Mouse (Mus musculus) embryonic facial prominence, embryonic 12.5 days (tissue): ENCODE data around the gene Prdm2. TPM values are rescaled to one million over a fixed set of nuclear protein-coding genes. Genes with fewer than 3 reads are reported as not detected.

Experiments
- ATAC-seq: fragments of 200-750 bp; cut with Nextera tagmentation; 2 replicates; pipeline ENCODE4 v1.8.0; 2017; ENCODE audit not compliant: insufficient number of reproducible peaks, insufficient read depth, low FRiP score, low TSS enrichment
- H3K27ac ChIP-seq: fragments of 300-500 bp; sonication (generic); 2 replicates; pipeline ENCODE4 v1.5.1; 2016; ENCODE audit warnings: mild to moderate bottlenecking
- H3K27me3 ChIP-seq: fragments of 300-500 bp; sonication (generic); 2 replicates; pipeline ENCODE4 v1.6.1; 2016; ENCODE audit warnings: mild to moderate bottlenecking, moderate library complexity
- H3K36me3 ChIP-seq: fragments of 300-500 bp; sonication (generic); 2 replicates; pipeline ENCODE4 v1.6.1; 2016; ENCODE audit warnings: mild to moderate bottlenecking
- H3K4me1 ChIP-seq: fragments of 300-500 bp; sonication (generic); 2 replicates; pipeline ENCODE4 v1.6.1; 2016
- H3K4me2 ChIP-seq: fragments of 300-500 bp; sonication (generic); replicated peaks from 2 replicates; pipeline ENCODE4 v1.6.1; 2016; ENCODE audit warnings: mild to moderate bottlenecking, moderate library complexity
- H3K4me3 ChIP-seq: fragments of 300-500 bp; sonication (generic); 2 replicates; pipeline ENCODE4 v1.5.1; 2016; ENCODE audit warnings: mild to moderate bottlenecking
- H3K9ac ChIP-seq: fragments of 300-500 bp; sonication (generic); 2 replicates; pipeline ENCODE4 v1.6.1; 2016; ENCODE audit warnings: mild to moderate bottlenecking, moderate library complexity
- H3K9me3 ChIP-seq: fragments of 300-500 bp; sonication (generic); 2 replicates; pipeline ENCODE4 v1.6.1; 2016; ENCODE audit warnings: mild to moderate bottlenecking, moderate library complexity
- WGBS: fragments of 180-500 bp; shearing (Covaris S2); methylation state at CpG from one replicate; pipeline ENCODE4 v1.1.7; 2016; 5-methylcytosine and 5-hydroxymethylcytosine counted together
- polyA plus RNA-seq: library from polyadenylated mRNA; unstranded; fragments of >200 nt; fragmentation: Nextera tagmentation; extraction: Ambion mirVana; gene quantifications from 2 replicates; pipeline ENCODE4 v1.2.1, GENCODE M21; 2016

Gene Prdm2
- polyA plus RNA-seq, 1 experiment from 2014 or later, result 16.6 TPM

DNA sequence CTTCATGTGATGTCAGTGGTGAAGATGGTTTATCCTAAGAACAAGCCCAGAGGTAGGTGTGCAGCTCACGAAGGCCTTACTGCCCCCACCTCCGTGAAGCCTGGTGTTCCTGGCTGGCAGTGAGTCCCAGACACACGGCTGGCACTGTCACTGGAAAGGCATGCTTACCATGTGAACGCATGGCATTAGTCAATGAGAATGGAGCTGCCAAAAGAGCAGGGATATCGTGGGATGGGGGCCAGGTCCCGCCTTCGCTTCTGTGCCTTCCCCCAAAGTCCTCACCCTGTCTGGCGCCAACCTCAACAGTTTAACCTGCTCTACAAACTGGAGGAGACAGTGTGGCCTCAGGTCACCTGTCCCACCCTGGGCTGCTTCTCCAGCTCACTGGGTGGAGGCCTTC, 92.8 kb downstream of the Prdm2 start:
- H3K4me2 ChIP-seq, result no peak overlapping the region
- no peaks in the 10 kb centered on the region for H3K9me3 ChIP-seq
- H3K27me3 ChIP-seq, result no peaks in the 10 kb centered on the region
- ATAC-seq, result no peak
- 0 out of 2 replicates have a peak, but pooled peaks cover 4% of the 10 kb centered on the region for H3K4me1 ChIP-seq
- WGBS, result 88% methylated on average over 8 of the region's 8 CpGs
- H3K27ac ChIP-seq, result no peak overlapping the region
- H3K4me3 ChIP-seq, result no peak overlapping the region
- no peak overlapping the region for H3K9ac ChIP-seq
- H3K36me3 ChIP-seq, result no peaks in the 10 kb centered on the region

DNA sequence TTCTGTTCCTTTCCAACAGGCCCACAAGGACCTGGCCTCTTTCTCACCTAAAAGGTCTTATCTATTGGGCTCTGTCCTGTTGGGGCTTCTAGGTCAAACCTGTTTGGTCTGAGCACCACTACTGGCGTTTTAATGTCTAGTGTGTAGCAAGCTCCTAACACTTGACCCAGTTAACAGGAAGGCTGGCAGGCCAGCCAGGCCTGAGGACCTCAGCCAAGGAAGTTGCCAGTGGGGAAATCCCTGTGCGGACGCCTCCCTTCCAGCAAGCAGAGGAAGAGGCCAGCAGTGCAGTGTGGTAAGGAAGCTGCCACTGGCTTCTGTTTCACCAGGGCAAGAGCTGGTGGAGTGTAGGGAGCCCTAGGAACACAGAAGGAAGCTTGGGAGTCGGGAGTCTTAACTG, 94.0 kb downstream of the Prdm2 start:
- H3K36me3 ChIP-seq, result no peaks in the 10 kb centered on the region
- WGBS, result 74% methylated on average over 4 of the region's 4 CpGs
- H3K9me3 ChIP-seq, result no peaks in the 10 kb centered on the region
- no peak overlapping the region for H3K4me2 ChIP-seq
- no peak overlapping the region for H3K27ac ChIP-seq
- H3K9ac ChIP-seq, result no peak overlapping the region
- no peak for ATAC-seq
- no peak overlapping the region for H3K4me3 ChIP-seq
- no peaks in the 10 kb centered on the region for H3K27me3 ChIP-seq
- no peaks in the 10 kb centered on the region for H3K4me1 ChIP-seq

DNA sequence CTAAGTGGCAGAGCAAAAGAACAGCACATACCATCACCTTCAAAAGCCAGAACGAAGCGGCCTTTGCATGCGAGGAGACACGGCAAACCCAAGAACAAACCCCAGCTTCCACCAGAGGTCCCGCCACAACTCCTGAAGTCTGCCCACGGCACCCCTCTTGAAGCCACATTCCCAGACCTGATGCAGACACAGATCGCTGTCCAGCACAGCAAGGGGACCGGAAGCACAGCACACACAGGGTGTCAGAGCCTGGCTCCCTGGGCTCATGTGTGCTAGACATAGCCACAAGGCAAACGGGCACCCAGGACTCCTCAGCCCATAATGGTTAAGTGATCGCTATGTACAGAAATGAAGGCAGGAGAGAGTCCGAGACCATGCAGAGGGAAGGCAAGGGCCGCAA, 96.9 kb downstream of the Prdm2 start:
- H3K27ac ChIP-seq, result no peak overlapping the region
- no peaks in the 10 kb centered on the region for H3K27me3 ChIP-seq
- H3K36me3 ChIP-seq, result peaks cover 9% of the 10 kb centered on the region
- no peaks in the 10 kb centered on the region for H3K9me3 ChIP-seq
- H3K4me3 ChIP-seq, result no peak overlapping the region
- H3K9ac ChIP-seq, result no peak overlapping the region
- WGBS, result 80% methylated on average over 12 of the region's 12 CpGs
- H3K4me1 ChIP-seq, result no peaks in the 10 kb centered on the region
- no peak overlapping the region for H3K4me2 ChIP-seq
- ATAC-seq, result no peak

DNA sequence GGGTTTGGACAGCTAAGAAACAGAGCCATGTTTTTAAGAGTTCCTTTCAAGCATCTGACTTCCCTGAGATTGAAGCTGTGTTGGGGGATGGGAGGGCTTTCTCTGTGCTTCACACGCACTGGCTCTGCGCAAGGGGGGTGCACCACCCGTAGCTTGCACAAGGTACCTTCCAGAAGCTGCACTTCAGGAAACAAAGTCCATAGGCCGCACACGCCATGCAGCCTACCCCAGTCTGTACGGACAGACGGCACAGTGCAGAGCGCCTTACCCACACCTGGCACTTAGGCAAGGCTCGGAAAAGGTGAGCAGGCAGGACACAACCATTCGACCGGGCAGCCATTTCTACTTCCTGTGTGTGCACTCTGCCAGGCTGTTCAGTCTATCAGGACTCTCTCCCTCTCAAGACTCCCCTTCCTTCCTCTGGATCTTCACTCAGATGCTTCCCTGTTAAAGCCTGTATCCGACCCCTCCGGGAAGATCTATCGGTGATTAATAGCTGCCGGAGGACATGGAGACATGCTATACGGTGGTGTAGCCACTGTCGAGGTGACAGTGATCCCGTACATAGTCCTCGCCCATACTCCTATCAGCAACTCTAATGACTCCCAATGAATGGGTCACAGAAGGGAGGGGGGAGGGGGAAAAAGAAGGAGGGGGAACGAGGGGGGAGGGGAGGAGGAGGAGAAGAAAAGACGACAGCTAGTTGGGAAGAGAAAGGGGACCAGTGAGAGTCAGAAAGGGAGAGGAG, 98.4 kb downstream of the Prdm2 start:
- 83% methylated on average over 21 of the region's 21 CpGs for WGBS
- ATAC-seq, result peak; percentile 67

DNA sequence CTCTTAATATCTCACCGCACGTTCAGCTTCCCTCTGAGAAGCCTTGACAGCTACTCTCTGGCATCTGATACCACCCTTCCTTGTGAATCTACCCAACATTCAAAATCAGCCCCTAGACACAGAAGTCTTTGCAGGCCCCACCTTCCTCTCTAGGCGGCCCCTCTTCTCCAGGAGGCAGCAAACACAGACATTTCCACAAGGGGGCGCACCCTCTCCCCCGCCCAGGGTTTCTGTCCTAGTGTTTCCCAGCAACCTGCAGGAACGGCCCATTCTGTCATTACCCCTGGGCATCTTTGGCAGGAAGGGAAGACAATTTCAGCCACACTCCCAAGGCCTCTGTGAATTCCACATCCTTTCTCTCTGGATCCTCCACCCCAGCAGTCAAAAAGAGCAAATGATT, 99.8 kb downstream of the Prdm2 start:
- no peaks in the 10 kb centered on the region for H3K27me3 ChIP-seq
- H3K9ac ChIP-seq, result no peak overlapping the region
- 28% methylated on average over 6 of the region's 6 CpGs for WGBS
- no peak overlapping the region for H3K27ac ChIP-seq
- H3K4me3 ChIP-seq, result no peak overlapping the region
- H3K4me2 ChIP-seq, result no peak overlapping the region
- peaks cover 37% of the 10 kb centered on the region for H3K36me3 ChIP-seq
- H3K4me1 ChIP-seq, result no peaks in the 10 kb centered on the region
- no peak for ATAC-seq
- H3K9me3 ChIP-seq, result no peaks in the 10 kb centered on the region

More for the DNA sequence above, 98.4 kb downstream of the Prdm2 start:
- Histone ChIP-seq H3K4me2 (no peak overlapping the region), H3K9me3 (no peaks in the 10 kb centered on the region), H3K27me3 (no peaks in the 10 kb centered on the region), H3K36me3 (peaks cover 23% of the 10 kb centered on the region), H3K27ac (no peak overlapping the region), H3K9ac (no peak overlapping the region), H3K4me3 (no peak overlapping the region), H3K4me1 (no peaks in the 10 kb centered on the region)

DNA sequence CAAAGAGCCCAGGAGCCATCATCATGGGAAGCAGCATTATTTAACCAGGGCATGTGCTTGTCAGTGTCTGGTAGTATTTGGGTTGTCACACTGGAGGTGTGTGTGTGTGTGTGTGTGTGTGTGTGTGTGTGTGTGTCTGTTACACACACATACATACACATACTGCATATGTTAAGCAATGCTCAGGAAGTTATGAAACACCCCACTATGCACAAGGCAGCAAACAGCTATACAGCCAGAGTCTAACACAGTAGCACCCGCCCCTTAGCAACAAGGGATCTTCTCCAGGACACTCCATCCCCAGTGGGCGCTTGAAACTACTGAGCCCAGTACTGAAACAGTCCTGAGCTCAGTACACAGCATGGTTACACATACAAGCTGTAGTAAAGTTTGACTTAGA, 100.4 kb downstream of the Prdm2 start:
- no peaks in the 10 kb centered on the region for H3K27me3 ChIP-seq
- H3K27ac ChIP-seq, result no peak overlapping the region
- WGBS, result 77% methylated on average over 2 of the region's 2 CpGs
- no peak overlapping the region for H3K9ac ChIP-seq
- H3K36me3 ChIP-seq, result peaks cover 37% of the 10 kb centered on the region
- H3K4me2 ChIP-seq, result no peak overlapping the region
- no peaks in the 10 kb centered on the region for H3K4me1 ChIP-seq
- H3K9me3 ChIP-seq, result no peaks in the 10 kb centered on the region
- H3K4me3 ChIP-seq, result no peak overlapping the region
- ATAC-seq, result no peak

GRCm38 (mm10) chr4:143111872-143112271, 100.9 kb downstream of the Prdm2 start:
- Histone ChIP-seq H3K4me3 (no peak overlapping the region), H3K27me3 (no peaks in the 10 kb centered on the region), H3K36me3 (peaks cover 37% of the 10 kb centered on the region), H3K4me2 (no peak overlapping the region), H3K4me1 (no peaks in the 10 kb centered on the region), H3K9me3 (no peaks in the 10 kb centered on the region), H3K9ac (no peak overlapping the region), H3K27ac (no peak overlapping the region)
- 90% methylated on average over 5 of the region's 5 CpGs for WGBS
- ATAC-seq, result no peak

- Histone ChIP-seq H3K27me3 (no peaks in the 10 kb centered on the region), H3K36me3 (peaks cover 37% of the 10 kb centered on the region), H3K9ac (no peak overlapping the region), H3K27ac (no peak overlapping the region), H3K4me1 (no peaks in the 10 kb centered on the region), H3K4me2 (no peak overlapping the region), H3K9me3 (no peaks in the 10 kb centered on the region), H3K4me3 (no peak overlapping the region)
- ATAC-seq, result no peak
- 57% methylated on average over 9 of the region's 9 CpGs for WGBS
Observed at GRCm38 (mm10) chr4:143108552-143108951, 104.2 kb downstream of the Prdm2 start.

- no peak for ATAC-seq
- Histone ChIP-seq H3K36me3 (peaks cover 37% of the 10 kb centered on the region), H3K9me3 (no peaks in the 10 kb centered on the region)
Observed at GRCm38 (mm10) chr4:143106971-143107370, 105.8 kb downstream of the Prdm2 start.

GRCm38 (mm10) chr4:143106566-143106965, 106.2 kb downstream of the Prdm2 start:
- Histone ChIP-seq H3K27ac (no peak overlapping the region), H3K9ac (no peak overlapping the region), H3K9me3 (no peaks in the 10 kb centered on the region), H3K27me3 (no peaks in the 10 kb centered on the region), H3K4me3 (no peak overlapping the region), H3K36me3 (peaks cover 35% of the 10 kb centered on the region), H3K4me2 (no peak overlapping the region), H3K4me1 (no peaks in the 10 kb centered on the region)
- ATAC-seq, result no peak
- 77% methylated on average over 2 of the region's 2 CpGs for WGBS

More at GRCm38 (mm10) chr4:143106971-143107370, 105.8 kb downstream of the Prdm2 start:
- no peak overlapping the region for H3K4me2 ChIP-seq
- no peak overlapping the region for H3K27ac ChIP-seq
- no peaks in the 10 kb centered on the region for H3K27me3 ChIP-seq
- H3K4me3 ChIP-seq, result no peak overlapping the region
- 79% methylated on average over 6 of the region's 6 CpGs for WGBS
- no peaks in the 10 kb centered on the region for H3K4me1 ChIP-seq
- H3K9ac ChIP-seq, result no peak overlapping the region

GRCm38 (mm10) chr4:143104739-143105138, 108.1 kb downstream of the Prdm2 start:
- no peak for ATAC-seq
- Histone ChIP-seq H3K9ac (no peak overlapping the region), H3K4me2 (no peak overlapping the region), H3K9me3 (no peaks in the 10 kb centered on the region), H3K36me3 (peaks cover 17% of the 10 kb centered on the region), H3K27ac (no peak overlapping the region), H3K27me3 (no peaks in the 10 kb centered on the region), H3K4me1 (no peaks in the 10 kb centered on the region), H3K4me3 (no peak overlapping the region)
- 60% methylated on average over 5 of the region's 5 CpGs for WGBS

DNA sequence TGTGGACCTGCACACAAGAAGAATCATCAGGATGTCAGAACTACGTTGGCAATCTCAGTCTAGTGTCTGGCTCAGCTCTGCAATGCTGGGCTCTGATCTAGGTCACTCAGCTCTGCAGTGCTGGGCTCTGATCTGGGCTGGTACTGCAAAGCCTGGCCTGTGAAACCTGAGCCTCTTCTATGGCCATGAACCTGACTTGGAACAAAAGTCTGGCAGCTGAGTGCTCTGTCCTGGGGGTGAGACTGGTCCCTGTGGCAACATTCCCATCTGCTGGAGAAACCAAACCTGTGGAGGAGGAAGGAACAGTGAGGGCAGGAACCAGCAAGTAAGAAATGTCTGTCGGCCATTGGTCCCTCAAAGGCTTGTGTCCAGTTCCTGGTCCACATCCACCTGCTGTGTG, 109.0 kb downstream of the Prdm2 start:
- peaks cover 8% of the 10 kb centered on the region for H3K36me3 ChIP-seq
- H3K27ac ChIP-seq, result no peak overlapping the region
- no peak overlapping the region for H3K4me3 ChIP-seq
- WGBS, result 78% methylated on average over 2 of the region's 2 CpGs
- no peaks in the 10 kb centered on the region for H3K9me3 ChIP-seq
- no peaks in the 10 kb centered on the region for H3K27me3 ChIP-seq
- no peaks in the 10 kb centered on the region for H3K4me1 ChIP-seq
- ATAC-seq, result no peak
- H3K4me2 ChIP-seq, result no peak overlapping the region
- H3K9ac ChIP-seq, result no peak overlapping the region
